Mouse (Mus musculus) v-Abl transformed pro-B cells (cell line): ENCODE data around the gene Abhd12.
"Not testable (repeated sequence)": the region's sequence is repeated elsewhere in the genome, so short reads cannot be mapped to it uniquely, and the experiment has no call there.

Experiments used
- in situ Hi-C, 2 experiments: fragments of 400-800 bp; cut with MboI; formaldehyde crosslinking; loops; one replicate each; pipeline ENCODE4 v1.15.1; 2025; ENCODE audit not compliant: unreplicated experiment in 2 of 2

The Abhd12 gene

GRCm38 (mm10) chr2:150904272-150904935, at the start of gene Abhd12:
Abhd12 (minus strand) TSS chr2:150904741.
- in situ Hi-C loops: loop anchor here (10.0 to 25.0 kb wide), 2 partner anchors 230 to 1083 kb away; partner anchors contain the start of genes Fam110a (in 1 of the 2) and Slc52a3 (in 1 of the 2)

- in situ Hi-C loops: no loop called here
These were observed 46.7 kb upstream of the Abhd12 start for GRCm38 (mm10) chr2:150951201-150951600.

- in situ Hi-C loops: no loop called here
These were observed 45.5 kb upstream of the Abhd12 start for GRCm38 (mm10) chr2:150950056-150950455.

- in situ Hi-C loops: no loop called here
These were observed 45.1 kb upstream of the Abhd12 start for GRCm38 (mm10) chr2:150949652-150950051.

GRCm38 (mm10) chr2:150948786-150949185, 44.2 kb upstream of the Abhd12 start:
- in situ Hi-C loops: no loop called here

GRCm38 (mm10) chr2:150947880-150948611, 43.5 kb upstream of the Abhd12 start:
- in situ Hi-C loops: not testable (repeated sequence)

- in situ Hi-C loops: not testable (repeated sequence)
These were observed 42.8 kb upstream of the Abhd12 start for GRCm38 (mm10) chr2:150947341-150947740.

- in situ Hi-C loops: no loop called here
These were observed 39.5 kb upstream of the Abhd12 start for GRCm38 (mm10) chr2:150944017-150944416.

- in situ Hi-C loops: no loop called here
These were observed 30.1 kb upstream of the Abhd12 start for GRCm38 (mm10) chr2:150934659-150935058.

- in situ Hi-C loops: no loop called here
These were observed 28.9 kb upstream of the Abhd12 start for GRCm38 (mm10) chr2:150933482-150933881.

GRCm38 (mm10) chr2:150930806-150931205, 26.3 kb upstream of the Abhd12 start:
- in situ Hi-C loops: no loop called here

- in situ Hi-C loops: no loop called here
These were observed 24.6 kb upstream of the Abhd12 start for GRCm38 (mm10) chr2:150929156-150929555.

GRCm38 (mm10) chr2:150927038-150927720, 22.6 kb upstream of the Abhd12 start:
- in situ Hi-C loops: no loop called here

GRCm38 (mm10) chr2:150923505-150923904, 19.0 kb upstream of the Abhd12 start:
- in situ Hi-C loops: loop anchor here in 1 of 2 experiments (25.0 kb wide), 1 partner anchor 1064 kb away; the partner anchor contains the start of genes Fam110a and Slc52a3

GRCm38 (mm10) chr2:150923026-150923425, 18.5 kb upstream of the Abhd12 start:
- in situ Hi-C loops: loop anchor here in 1 of 2 experiments (25.0 kb wide), 1 partner anchor 1064 kb away; the partner anchor contains the start of genes Fam110a and Slc52a3

GRCm38 (mm10) chr2:150922165-150922564, 17.6 kb upstream of the Abhd12 start:
- in situ Hi-C loops: loop anchor here in 1 of 2 experiments (25.0 kb wide), 1 partner anchor 1065 kb away; the partner anchor contains the start of genes Fam110a and Slc52a3

- in situ Hi-C loops: loop anchor here in 1 of 2 experiments (25.0 kb wide), 1 partner anchor 1066 kb away; the partner anchor contains the start of genes Fam110a and Slc52a3
These were observed 17.2 kb upstream of the Abhd12 start for GRCm38 (mm10) chr2:150921697-150922096.

- in situ Hi-C loops: loop anchor here in 1 of 2 experiments (25.0 kb wide), 1 partner anchor 1067 kb away; the partner anchor contains the start of genes Fam110a and Slc52a3
These were observed 16.0 kb upstream of the Abhd12 start for GRCm38 (mm10) chr2:150920543-150920942.

- in situ Hi-C loops: loop anchor here (10.0 to 25.0 kb wide), 3 partner anchors 344 to 1069 kb away; partner anchors contain the start of genes Cst7 (in 1 of the 2), Fam110a (in 1 of the 2) and Slc52a3 (in 1 of the 2)
These were observed 14.2 kb upstream of the Abhd12 start for GRCm38 (mm10) chr2:150918720-150919119.

GRCm38 (mm10) chr2:150915786-150916185, 11.2 kb upstream of the Abhd12 start:
- in situ Hi-C loops: loop anchor here (10.0 to 25.0 kb wide), 3 partner anchors 341 to 1072 kb away; partner anchors contain the start of genes Cst7 (in 1 of the 2), Fam110a (in 1 of the 2) and Slc52a3 (in 1 of the 2)
